Mouse (Mus musculus): ENCODE measurements at regions not wholly inside any gene's neighbourhood (a gene's known extent, or its start where the extent isn't known, plus 50 kb on each side); places are given as distances from the start of the nearest gene placed in this dataset.

GRCm38 (mm10) chr3:114279653-114280052 is 249.3 kb downstream of the Col11a1 start:
- no peak for DNase-seq (ENCODE audit: low read depth, low spot score)

GRCm38 (mm10) chr3:114319444-114319843 is 289.1 kb downstream of the Col11a1 start:
- no peak for DNase-seq (ENCODE audit: low read depth, low spot score)

DNA sequence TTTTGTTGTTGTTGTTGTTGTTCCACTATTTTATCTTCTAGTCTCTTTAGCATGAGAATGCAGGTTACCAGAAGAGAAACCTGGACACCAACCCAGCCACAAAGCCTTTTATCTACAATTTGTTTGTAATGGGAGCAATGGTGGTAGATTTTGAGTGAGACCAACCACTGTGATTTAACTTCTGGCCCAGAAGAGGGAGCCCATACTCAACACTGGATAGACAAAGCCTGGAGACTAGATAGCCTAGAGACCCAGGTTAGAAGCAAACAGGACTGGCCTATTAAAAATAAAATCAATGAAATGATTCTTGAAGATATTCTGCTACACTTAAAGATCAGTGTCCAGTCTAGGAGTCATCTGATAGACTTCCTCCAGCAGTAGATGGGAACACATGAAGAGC is 304.0 kb downstream of the Col11a1 start:
- no peak for DNase-seq (ENCODE audit: low read depth, low spot score)

GRCm38 (mm10) chr3:114343714-114344113 is 313.4 kb downstream of the Col11a1 start:
- peak; percentile 75 for DNase-seq (ENCODE audit: low read depth, low spot score)

- DNase-seq (ENCODE audit: low read depth, low spot score) = no peak
Observed at GRCm38 (mm10) chr3:114380044-114380443, 349.7 kb downstream of the Col11a1 start.

GRCm38 (mm10) chr3:114403467-114403866 is 373.1 kb downstream of the Col11a1 start:
- DNase-seq (ENCODE audit: low read depth, low spot score) = no peak
